Mouse (Mus musculus): ENCODE measurements around the gene Nol9. TPM values are rescaled to one million over a fixed set of nuclear protein-coding genes. Genes with fewer than 3 reads are reported as not detected.

Gene Nol9
- total RNA-seq, 2 experiments from 2014 or later = 19.9 to 21.0 TPM

- peak; percentile 40 for TF ChIP-seq CTCF (conservative IDR thresholded peaks at IDR 0.05)
- no peak for DNase-seq (ENCODE audit: low spot score in 2 of 2)
- H3K4me3 ChIP-seq = no peak overlapping the region
- no peak overlapping the region for H3K27ac ChIP-seq
Measured at GRCm38 (mm10) chr4:152074548-152074947, 35.4 kb downstream of the Nol9 start.

- peak overlapping the region; percentile 53; the same call in 1 of the 2 replicates for H3K27ac ChIP-seq
- DNase-seq (ENCODE audit: low spot score in 2 of 2) = no peak
Measured at GRCm38 (mm10) chr4:152077191-152077590, 38.1 kb downstream of the Nol9 start.

GRCm38 (mm10) chr4:152078105-152078530 is 39.0 kb downstream of the Nol9 start:
- no peak for DNase-seq (ENCODE audit: low spot score in 2 of 2)
- H3K4me3 ChIP-seq = no peak overlapping the region
- peak overlapping the region; percentile 53 for H3K27ac ChIP-seq

More at GRCm38 (mm10) chr4:152077191-152077590, 38.1 kb downstream of the Nol9 start:
- TF ChIP-seq CTCF (conservative IDR thresholded peaks at IDR 0.05) = no peak
- no peak overlapping the region for H3K4me3 ChIP-seq

DNA sequence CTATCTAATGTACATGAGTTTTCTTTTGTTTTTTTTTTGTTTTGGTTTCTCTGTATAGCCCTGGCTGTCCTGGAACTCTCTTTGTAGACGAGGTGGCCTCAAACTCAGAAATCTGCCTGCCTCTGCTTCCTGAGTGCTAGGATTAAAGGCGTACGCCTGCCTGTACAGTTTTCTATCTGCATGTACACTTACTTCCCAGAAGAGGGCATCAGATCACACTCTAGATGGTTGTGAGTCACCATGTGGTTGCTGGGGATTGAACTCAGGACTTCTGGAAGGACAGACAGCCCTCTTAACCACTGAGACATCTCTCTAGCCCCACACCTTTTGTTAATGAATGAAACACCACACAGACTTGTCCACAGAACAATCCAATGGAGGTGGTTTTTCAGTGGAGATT is 40.1 kb downstream of the Nol9 start:
- no peak for DNase-seq (ENCODE audit: low spot score in 2 of 2)
- H3K4me3 ChIP-seq = no peak overlapping the region
- peak; percentile 35 for TF ChIP-seq CTCF (conservative IDR thresholded peaks at IDR 0.05)
- H3K27ac ChIP-seq = no peak overlapping the region

More at GRCm38 (mm10) chr4:152078105-152078530, 39.0 kb downstream of the Nol9 start:
- no peak for TF ChIP-seq CTCF (conservative IDR thresholded peaks at IDR 0.05)

DNA sequence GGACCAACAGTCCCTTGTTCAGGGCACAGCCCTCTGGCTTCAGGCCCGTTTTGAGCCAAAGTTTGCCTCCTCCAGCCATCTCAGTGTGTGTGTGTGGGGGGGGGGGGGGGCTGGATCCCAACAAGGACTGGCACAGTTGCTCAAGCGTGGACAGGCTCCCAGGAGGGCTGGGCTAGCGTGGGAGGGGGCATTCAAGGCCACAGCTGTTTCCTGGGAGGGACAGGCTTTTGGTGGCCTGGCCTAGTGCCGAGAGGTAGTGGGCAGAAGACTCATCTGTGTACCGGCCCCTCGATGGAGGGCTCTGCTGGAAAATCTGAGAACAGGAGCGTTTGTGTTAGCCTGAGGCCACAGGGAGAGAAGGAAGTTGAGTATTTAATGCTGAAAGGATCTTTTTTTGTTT is 40.8 kb downstream of the Nol9 start:
- no peak overlapping the region for H3K4me3 ChIP-seq
- TF ChIP-seq CTCF (conservative IDR thresholded peaks at IDR 0.05) = no peak
- DNase-seq (ENCODE audit: low spot score in 2 of 2) = no peak

DNA sequence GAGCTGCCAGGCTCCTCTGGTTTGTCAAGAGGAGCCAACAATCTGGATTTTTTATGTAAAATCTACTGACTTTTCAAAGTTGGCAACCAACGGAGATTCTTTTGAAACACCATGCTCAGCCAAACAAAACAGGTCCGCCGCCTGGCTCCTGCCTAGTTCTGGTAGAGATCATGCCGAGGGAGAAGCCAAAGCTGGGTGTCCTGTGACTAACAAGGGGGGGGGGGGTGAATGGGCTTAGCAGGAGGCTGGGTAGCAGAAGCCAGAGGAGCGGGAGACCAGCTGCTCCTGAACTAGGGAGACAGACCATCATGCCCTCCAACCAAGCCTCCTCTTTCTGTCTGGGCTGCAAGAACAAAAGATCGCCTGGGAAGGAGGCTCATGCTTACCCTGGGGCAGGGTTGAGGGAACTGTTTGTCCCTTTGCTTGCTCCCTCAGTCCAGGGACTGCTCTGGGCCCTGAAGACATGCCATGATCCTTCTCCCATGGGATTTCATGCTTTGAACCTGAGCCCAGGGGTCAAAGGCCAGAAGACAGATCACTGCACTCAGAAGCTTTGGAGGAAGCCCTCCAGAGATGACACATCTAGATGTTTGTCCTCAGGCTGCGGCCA is 44.6 kb downstream of the Nol9 start:
- no peak overlapping the region for H3K4me3 ChIP-seq
- TF ChIP-seq CTCF (conservative IDR thresholded peaks at IDR 0.05) = no peak
- peak overlapping the region; percentile 74; the same call in 1 of the 2 replicates for H3K27ac ChIP-seq
- DNase-seq (ENCODE audit: low spot score in 2 of 2) = no peak

More for the DNA sequence above, 40.8 kb downstream of the Nol9 start:
- H3K27ac ChIP-seq = no peak overlapping the region

- TF ChIP-seq CTCF (conservative IDR thresholded peaks at IDR 0.05) = no peak
- no peak for DNase-seq (ENCODE audit: low spot score in 2 of 2)
- H3K27ac ChIP-seq = no peak overlapping the region
- no peak overlapping the region for H3K4me3 ChIP-seq
Measured at GRCm38 (mm10) chr4:152084616-152085015, 45.5 kb downstream of the Nol9 start.

- peak in 1 of 2 experiments; percentile 67 for DNase-seq (ENCODE audit: low spot score in 2 of 2)
- no peak for TF ChIP-seq CTCF (conservative IDR thresholded peaks at IDR 0.05)
- peak overlapping the region; percentile 88 for H3K4me3 ChIP-seq
- peak overlapping the region; percentile 98 for H3K27ac ChIP-seq
Measured at GRCm38 (mm10) chr4:152086505-152087210, 47.5 kb downstream of the Nol9 start.

DNA sequence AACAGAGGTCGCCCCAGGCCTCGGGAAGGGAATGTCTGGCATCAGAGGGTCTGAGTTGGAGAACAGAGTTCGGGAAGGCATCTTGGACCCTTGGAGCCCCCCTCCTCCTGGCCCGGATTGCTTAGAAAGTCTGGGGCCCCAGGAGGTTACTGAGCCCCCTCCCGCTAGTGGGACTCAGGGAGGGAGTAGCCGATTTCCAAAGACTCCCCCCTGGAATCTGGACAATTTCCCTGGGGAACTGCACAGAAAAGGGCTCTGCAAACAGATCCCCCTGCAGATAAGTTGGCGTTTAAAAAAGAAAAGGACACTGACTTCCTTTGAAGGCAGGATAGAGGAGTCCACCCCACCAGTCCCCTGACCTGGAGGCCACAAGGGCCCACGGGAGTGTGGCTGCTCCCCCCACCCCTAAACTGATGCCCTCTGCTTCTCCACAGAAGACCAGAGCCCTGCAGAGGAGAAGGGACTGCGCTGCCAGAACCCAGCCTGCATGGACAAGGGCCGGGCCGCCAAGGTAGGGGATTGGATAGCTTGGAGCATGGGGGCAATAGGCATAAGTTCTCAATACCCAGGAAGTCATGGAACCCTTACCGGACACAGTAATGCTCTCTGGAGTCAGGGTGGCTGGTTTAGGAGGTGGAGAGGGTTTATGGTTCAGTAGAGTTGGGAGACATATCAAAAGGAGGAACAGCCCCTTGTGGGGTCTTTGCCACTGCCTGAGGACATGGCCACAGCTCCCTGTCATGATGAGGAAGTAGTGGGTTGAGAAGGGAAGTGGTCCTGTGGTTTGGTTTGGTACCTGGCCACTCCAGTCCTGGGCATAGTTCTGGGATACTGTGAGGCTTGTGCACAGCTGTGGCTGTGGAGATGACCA is 48.3 kb downstream of the Nol9 start:
- no peak for TF ChIP-seq CTCF (conservative IDR thresholded peaks at IDR 0.05)
- peak overlapping the region; percentile 88 for H3K4me3 ChIP-seq
- DNase-seq (ENCODE audit: low spot score in 2 of 2) = no peak
- H3K27ac ChIP-seq = peak overlapping the region; percentile 98

DNA sequence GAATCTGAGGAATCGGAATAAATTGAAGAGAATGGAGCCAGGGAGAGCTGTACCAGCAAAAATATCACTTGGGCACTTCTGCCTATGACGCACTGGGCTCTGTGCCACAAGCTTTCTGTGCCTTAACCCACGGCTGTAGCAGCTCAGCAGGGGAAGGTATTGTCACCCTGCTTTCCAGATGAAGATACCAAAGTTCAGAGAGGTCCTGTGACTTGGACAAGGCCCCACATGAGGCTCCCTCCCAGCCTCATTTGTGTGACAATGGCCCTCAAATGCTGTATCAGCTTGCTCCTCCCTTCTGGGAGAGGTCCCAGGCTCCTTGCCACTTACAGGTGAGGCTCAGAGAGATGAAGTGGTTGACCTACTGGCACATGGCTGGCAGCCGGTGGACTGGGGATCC is 49.0 kb downstream of the Nol9 start:
- DNase-seq (ENCODE audit: low spot score in 2 of 2) = no peak
- Histone ChIP-seq H3K4me3 (peak overlapping the region; percentile 88), H3K27ac (peak overlapping the region; percentile 98)
- no peak for TF ChIP-seq CTCF (conservative IDR thresholded peaks at IDR 0.05)

- H3K27ac ChIP-seq = peak overlapping the region; percentile 98
- peak overlapping the region; percentile 88 for H3K4me3 ChIP-seq
- peak; percentile 90 to 92 for DNase-seq (ENCODE audit: low spot score in 2 of 2)
- no peak for TF ChIP-seq CTCF (conservative IDR thresholded peaks at IDR 0.05)
Measured at GRCm38 (mm10) chr4:152088556-152089120, 49.5 kb downstream of the Nol9 start.

DNA sequence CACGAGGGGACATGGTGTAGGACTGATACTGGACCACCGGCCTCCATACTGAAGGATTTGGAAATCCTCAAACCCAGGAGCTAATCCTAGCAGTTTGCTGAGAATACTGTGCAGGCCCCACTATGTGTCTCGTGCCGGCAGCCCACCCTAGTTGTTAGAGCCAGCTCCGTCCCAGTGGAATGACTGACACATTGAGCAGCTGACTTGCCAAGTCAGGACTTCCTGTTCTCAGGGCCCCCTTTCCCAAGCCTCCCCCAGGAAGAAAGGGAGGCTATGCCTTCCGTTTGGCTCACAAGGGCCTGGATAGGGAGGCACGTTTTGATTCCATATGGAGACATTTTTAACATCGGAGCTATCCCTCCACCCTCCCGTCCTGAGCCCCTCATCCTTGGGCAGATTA is 51.1 kb downstream of the Nol9 start:
- TF ChIP-seq CTCF (conservative IDR thresholded peaks at IDR 0.05) = no peak
- Histone ChIP-seq H3K4me3 (peak overlapping the region; percentile 88), H3K27ac (peak overlapping the region; percentile 98)
- no peak for DNase-seq (ENCODE audit: low spot score in 2 of 2)

Measured in layer of hippocampus, adult 2 months (tissue).